Mouse (Mus musculus) spleen, adult 18-20 months (tissue): ENCODE measurements around the gene Scarb1.
A peak's percentile ranks its signal among the peaks of the same experiment; 100 is the strongest.

Source experiments
- DNase-seq, 2 experiments: peaks; one replicate each; pipeline ENCODE4 v3.0.0; 2022; ENCODE audit warnings: mixed read lengths in 2 of 2

The Scarb1 gene

DNA sequence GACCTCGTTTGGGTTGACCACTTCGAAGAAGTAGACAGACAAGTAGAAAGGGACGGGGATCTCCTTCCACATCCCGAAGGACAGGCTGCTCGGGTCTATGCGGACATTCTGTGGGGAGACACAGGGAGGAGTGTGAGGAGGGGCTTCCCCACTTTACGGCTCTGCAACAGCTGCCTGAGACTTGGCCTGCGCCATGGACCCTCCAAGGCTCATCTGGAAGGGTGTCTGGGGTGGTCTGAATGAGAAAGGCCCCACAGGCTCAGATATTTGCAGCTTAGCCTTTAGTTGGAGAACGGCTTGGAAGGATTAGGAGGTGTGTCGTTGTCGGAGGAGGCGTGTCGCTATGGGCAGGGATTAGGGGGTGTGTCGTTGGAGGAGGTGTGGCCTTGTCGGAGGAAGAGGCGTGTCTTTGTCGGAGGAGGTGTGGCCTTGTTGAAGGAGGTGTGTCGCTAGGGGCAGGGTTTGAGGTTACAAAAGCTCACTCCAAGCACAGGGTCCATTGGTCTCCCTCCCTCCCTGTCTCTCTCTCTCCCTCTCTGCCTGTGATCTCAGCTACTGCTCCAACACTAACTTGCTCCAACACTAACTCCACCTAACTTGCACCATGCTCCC, 36.5 kb downstream of the Scarb1 start:
- DNase-seq: no peak

DNA sequence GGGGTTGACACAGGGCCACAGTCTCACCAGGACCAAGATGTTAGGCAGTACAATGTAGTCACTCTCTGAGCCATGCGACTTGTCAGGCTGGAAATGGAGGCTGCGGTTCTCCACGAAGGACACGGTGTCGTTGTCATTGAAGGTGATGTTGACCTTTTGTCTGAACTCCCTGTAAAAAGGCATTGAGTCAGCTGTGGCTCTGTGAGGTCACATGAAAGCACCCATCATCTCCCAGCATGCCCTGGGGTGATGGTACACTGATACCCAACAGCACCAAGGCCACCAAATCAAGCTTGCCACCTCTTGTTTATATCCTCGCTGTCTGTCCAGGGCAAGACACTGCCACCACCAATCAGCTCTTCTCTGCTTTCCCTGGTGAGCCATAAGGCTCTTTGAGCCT, 37.8 kb downstream of the Scarb1 start:
- no peak for DNase-seq

DNA sequence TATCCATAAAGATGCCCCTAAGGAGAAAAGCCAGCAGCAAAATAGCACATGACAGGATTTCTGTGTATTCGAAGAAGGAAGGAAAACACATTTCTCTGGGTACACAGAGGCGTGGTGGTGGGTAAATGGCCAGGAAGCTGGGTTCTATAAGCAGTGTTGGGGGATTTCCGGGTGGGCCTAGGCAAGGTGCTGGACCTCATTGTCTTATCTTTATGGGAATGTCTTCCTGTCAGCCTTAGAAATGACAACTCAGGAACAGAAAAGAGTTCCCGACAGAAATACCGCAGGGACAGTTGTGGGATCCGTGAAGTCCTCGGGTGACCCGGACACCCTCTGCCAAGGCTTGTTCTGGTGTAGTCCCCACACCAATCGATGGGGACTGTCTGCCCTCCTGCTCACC, 42.7 kb downstream of the Scarb1 start:
- no peak for DNase-seq

DNA sequence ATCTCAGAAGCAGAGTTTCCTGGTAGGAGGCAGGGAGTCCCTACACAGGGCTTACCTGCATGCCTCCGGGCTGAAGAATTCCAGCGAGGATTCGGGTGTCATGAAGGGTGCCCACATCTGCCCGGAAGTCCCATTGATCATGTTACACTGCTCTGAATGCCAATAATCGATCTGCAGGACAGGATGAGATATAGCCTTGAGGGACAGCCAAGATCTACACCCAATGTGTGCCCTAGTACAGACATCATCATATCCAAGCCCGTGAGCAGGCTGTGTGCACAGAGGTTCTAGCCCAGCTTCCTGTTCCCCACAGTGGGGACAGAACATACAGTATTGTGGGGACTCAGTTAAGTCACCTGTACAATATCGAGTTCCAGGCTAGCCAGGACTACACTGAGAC, 43.7 kb downstream of the Scarb1 start:
- no peak for DNase-seq

DNA sequence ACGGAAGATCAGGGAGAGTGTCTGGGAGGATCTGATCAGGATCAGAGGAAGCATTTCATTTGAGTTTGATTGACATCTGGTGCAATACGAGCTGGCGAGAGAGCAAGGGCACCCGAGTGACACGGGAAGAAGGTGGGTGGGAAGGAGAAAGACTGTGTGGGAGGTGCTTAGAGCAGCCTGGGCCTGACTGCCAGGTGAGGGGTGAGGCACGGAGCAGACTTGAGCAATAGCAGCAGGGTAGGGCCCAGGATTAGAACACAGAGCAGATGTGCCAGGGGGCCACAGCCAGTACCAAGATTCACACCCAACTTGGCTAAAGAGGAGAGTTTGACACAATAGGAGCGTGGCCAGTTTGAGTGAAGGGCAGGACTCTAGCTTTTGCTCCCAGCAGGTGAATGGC, 47.9 kb downstream of the Scarb1 start:
- no peak for DNase-seq

DNA sequence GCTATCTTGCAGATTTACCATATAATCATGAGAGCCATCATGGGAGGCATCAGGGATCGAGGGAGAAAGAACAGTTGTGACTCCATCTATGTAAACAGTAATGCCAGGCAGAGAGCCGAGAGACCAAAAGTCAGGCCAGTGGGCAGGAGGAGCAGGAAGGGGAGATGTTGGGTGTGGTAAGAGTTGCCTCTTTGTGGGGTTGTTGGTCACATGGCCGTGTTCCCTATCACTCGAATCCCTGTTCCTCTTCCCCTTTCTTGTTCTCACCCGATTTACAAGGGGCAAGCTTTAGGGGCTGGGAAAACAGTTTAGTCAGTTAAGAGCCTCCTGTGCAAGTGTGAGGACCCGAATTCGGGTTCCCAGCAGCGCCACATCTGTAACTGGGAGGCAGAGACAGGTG, 49.0 kb downstream of the Scarb1 start:
- DNase-seq: no peak

DNA sequence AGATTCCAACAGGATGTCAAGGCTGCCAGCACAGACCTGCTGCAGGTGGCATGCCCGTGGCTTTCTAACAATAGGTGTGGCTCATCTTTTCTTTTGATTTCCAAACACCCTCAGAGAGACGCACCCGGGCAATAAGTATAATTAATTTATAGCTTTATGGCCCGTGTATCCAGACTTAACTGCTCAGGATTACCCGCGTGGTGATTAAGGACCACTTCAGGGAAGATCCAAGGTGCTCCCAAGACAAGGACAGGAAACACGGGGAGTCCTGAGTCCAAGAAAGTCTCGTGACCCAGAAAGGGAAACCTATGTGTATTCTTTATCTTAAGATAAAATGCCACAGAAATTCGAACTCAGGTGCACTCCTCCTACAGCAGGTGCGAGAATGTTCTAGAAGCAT, 49.5 kb downstream of the Scarb1 start:
- DNase-seq: no peak

DNA sequence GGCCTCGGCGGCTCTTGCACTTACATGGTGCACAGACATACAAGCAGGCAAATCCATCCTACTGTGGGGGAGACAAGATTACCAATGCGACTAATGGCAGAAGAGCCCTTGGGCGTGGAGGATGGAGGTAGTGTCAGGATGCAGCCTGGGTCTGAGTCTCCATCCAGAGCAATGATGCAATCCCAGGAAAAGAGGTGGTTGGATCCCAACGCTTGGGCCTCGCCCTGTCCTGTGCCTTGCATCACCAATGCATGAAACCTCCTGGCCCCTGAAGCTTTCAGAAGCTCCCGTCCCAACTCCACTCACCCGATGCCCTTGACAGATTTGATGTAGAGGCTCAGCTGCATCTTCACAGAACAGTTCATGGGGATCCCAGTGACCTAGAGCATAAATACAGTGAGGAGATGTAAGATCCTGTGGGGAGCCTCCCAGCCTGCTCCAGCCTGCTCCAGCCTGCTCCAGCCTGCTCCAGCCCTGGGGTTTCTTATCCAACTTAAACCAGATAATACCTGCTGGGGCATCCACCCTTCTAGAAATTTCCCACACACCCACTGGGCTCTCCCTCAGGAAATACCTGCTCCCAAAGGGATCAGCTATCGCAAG, 53.7 kb downstream of the Scarb1 start:
- no peak for DNase-seq

DNA sequence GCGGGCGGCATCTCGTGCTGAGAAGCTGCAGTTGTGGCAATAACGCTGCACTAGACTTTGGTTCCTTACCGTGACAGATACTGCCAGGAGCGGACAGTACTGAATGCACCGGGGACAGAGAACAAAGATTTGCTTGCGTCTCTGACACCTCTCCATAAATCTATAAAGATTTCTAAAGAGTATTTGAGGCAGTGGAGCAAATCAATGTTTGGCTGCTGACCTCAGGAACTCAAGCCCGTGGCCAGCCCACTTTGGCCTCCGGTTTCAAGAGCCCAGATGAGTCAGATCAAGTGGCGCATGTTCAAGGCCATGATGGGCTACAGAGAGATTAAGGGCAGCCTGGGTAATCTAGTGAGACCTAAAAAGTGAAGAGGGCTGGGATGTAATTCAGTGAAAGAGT, 54.8 kb downstream of the Scarb1 start:
- DNase-seq: no peak

DNA sequence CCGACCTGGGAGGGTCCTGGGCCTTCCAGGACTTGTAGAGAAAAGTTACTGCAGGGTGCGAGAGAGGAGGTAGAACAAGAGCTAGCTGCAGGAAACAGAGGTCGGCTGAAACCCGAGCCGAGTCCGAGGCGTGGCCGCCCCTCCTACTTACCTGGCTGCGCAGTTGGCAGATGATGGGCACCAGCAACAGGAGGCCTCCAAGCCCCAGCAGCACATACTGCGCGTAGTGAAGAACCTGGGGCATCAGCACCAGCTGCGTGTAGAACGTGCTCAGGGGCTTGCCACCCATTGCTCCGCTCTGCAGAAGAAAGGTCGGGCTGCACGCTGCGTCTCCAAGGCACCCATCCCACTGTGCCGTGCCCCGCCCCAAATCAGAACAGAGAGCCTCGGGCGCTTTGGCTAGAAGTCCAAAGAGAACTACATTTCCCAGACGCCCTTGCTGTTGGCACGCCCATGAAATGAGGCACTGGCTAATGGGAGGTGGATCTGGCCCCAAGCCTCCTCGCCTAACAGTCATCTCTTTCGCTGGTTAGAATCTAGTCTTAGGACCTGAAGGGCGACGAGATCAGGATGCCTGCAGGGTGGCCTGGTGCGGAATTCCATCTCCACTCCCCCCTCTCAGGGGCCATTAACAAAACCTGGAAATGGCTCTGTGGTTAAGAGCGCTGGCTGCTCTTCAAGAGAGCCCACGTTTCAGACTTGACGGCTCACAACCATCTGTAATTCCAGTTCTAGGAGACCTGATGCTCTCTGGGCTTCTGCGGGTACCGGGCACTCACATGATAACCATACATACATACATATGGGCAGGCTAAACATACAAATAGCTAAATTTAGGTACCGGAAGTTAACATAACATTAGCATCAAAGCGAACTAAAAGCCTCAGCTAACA, 56.9 kb downstream of the Scarb1 start:
- DNase-seq: no peak

DNA sequence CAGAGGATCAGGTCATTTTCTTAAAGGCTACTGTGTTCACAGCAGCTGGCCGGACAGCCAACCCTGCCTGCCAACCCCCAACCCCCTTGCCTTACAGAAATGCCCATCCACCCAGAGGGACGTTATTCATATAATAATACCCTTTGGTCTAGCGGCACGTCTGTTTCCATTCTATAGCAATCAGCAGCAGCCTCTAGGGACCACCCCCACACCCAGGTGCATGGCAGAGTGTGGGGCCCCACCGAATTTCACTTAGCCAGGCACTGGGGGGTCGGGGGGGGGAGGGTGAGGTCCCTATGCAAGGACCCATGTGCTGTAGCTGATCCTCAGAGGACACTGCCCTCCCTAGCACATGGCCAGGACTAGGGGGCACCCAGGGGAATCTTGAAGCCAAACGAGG, 61.7 kb downstream of the Scarb1 start:
- no peak for DNase-seq

DNA sequence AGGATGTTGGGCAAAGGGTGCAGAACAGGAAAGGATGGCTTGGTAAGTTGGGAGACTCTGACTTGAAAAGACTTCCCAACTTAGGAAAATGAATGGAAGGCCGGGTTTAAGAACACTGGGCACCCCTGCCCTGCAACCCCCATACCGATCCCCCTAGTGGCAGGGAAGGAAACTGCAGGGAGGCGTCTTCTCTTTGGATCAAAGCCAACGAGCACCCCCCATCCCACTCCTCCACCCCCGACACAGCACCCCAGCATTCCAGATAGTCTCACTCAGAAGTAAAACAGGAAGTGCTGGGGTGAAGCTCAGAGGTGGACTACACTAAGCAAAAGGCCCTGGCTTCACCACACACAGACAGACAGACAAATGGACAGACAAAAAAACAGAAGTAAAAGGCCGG, 62.6 kb downstream of the Scarb1 start:
- peak in 1 of 2 experiments; percentile 33 for DNase-seq

DNA sequence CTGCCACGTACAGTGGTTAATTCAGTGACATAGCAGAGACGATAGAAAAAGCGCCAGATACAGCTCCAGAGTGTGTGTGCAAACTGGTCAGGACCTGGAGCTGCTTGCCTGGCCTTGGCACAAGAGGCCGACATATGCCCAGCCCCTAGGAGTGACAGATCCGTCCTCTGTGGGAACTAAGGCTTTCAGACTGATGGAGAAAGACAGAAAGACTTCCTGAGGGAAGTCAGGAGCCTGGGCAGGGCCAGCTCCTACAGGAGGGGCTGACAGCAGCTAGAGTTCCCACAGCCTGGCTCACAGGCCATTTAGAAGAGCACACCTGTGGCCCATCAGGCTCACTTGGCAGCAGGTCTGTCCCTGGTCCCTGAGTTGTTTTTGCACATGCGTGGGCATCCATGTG, 63.6 kb downstream of the Scarb1 start:
- no peak for DNase-seq

DNA sequence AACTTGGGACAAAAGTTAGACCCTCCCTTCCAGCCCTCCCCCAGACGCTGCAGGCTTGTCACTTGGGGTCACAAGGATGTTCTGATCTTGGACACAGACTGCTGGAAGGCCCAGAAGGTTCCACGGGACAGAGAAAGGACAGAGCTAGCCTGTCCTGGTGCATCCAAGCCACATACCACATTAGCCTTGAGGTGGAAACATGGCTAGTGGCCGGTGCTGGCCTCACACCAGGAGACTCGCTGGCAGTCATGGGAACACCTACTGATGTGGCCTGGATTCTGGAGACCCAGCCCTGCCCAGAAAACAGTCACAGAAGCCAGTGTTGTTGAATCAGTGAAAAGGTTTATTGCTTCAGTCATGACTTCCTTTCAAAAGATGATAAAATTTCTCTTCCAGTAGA, 64.1 kb downstream of the Scarb1 start:
- no peak for DNase-seq

DNA sequence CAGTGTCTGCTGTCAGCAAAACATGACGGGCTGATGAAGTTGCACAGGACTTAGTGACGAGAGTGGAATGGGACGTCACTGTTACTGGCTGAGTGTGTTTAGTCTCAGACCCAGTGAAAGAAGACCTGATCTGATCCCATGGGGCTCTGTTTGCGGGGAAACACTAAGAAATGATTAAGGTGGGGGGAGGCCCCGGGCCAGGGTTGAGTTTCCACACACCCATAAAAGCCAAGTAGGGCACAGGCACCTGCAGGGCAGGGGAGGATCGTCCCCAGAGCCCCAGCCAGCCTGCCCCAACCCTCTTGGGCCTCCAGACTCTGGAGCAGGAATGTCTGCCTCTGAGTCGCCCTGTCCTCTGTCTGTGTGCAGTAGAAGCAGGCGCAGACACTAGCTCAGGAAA, 65.6 kb downstream of the Scarb1 start:
- DNase-seq: no peak

DNA sequence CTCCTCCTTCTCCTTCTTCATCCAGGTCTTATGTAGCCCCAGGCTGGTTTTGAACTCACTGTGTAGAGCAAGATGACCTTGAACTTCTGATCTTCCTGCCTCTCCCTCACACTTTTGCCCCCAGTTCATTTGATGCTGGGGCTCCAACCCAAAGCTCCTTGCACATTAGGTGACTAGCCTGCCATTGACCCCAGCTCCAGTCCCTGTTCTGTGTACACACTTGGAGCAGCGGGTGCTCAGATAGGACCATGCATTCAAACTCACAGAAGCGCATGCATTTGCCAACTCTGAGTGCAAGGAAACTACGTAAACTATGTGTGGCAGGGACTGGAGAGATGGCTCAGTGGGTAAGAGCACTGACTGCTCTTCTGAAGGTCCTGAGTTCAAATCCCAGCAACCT, 66.1 kb downstream of the Scarb1 start:
- DNase-seq: no peak

DNA sequence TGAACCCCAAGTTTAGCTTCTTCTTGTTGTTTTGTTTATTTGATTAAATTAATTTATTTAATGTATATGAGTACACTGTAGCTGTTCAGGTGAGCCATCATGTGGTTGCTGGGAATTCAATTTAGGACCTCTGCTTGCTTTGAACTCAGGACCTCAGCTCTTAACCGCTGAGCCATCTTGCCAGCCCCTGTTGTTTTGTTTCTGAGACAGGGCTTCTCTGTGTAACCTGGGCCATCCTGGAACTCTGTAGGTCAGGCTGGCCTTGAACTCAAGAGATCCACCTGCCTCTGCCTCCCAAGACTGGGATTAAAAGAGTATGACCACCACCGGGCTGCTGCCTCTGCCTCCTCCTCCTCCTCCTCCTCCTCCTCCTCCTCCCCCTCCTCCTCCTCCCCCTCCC, 66.7 kb downstream of the Scarb1 start:
- DNase-seq: no peak

DNA sequence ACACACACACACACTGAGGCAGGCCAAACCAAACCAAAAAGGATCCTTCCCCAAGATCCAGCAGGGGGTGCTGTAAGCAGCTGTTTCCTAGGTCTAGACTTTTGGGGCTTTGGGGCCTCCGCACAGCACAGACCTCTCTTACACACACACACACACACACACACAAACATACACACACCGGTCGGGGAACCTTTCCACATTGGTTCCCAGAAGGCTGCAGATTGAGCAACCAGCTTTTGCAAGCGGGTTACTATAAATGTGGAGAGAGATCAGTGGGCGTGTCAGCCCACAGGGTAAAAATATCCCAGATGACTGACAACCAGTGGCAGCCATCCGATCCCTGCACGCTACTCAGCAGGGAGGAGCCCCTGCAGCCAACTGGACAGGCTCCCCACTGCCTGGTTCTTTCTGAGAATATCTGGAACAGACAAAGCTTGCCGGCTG, 67.2 kb downstream of the Scarb1 start:
- peak in 1 of 2 experiments; percentile 38 for DNase-seq

DNA sequence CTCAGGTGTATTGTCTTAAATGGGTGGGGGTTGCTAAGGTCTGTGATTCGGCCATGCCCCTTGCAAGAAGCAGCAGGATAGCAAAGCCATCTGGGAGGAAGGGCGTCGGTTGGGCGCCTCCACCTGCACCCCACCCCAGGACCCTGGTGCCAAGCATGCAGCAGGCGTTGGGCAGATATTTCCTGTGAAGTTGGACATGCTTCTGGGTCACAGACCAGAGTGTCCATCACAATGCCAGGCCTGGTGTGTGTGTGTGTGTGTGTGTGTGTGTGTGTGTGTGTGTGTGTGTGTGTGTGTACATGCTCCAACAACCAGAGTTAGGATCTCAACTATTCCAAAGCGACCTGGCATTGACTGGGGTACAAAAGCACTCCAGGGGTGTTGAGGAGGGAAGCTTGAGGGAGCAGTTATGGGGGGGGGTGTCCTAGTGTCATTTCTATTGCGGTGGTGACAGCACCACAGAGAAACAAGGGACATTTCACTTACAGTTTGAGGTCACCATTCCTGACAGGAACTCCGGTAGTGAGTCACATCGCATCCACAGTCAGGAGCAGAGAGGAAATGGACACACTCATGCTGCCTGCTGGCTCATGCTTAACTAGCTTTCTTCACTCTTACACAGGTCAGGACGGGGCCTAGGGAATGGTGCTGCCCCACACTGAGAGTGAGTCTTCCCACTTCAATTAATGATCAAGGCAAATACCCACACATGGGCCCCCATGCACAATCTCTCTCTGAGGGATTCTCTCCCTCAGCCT, 68.5 kb downstream of the Scarb1 start:
- no peak for DNase-seq

DNA sequence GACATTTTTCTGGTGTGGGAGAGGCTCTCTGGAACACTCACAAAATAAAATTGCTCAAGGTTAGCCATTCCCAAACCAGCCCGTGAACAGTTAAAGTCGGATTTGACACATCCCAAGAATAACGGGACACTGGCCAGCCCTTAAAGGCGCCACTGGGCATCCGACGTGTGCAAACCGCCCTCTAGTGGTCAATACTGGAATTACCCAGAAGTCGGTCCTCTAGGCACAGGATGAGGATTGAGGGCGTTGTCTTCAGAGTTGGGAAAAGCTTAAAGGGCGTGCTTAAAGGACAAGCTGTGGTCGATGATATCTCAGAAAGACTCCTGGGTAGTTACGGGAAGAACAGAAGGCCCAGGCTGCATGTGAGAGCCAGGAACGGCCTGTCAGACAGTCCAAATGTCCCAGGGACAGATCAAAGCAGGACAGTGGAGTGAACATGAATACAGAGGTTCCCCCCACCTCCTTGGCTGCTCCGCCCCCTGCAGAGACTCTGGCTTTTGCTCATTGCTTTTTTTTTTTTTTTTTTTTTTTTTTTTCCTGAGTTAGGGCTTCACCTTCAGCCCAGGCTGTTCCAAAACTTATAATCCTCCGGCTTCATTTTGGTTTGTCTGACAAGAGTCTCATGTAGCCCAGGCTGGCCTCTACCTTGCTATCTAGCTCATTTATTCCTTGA, 69.2 kb downstream of the Scarb1 start:
- DNase-seq: peak; percentile 30 to 71

DNA sequence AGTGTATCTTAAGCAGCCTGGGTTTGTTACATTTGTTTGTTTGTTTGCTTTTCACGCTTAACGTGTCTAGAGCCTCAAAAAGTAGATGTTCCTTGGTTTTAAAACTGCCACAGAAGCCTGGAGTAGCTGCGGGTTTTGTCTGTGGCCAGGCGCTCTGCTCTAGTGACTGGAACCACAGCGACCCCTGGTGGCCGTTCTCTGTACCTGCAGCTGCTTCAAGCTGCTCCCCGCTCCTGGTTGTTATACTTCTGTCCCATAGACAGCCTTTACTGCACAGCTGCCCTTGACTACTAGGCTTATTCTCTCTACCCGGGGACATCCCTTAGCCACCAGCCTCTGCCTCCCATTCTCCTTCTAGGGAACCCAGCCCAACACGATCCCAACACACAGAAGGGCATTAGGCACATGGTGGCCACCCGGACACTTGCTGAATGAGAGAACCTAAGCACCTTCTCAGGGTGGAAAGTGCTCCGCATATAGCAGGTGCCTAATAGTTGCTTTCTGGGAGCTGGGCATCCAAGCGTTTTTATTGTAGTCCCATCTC, 70.2 kb downstream of the Scarb1 start:
- DNase-seq: peak; percentile 39 to 53

DNA sequence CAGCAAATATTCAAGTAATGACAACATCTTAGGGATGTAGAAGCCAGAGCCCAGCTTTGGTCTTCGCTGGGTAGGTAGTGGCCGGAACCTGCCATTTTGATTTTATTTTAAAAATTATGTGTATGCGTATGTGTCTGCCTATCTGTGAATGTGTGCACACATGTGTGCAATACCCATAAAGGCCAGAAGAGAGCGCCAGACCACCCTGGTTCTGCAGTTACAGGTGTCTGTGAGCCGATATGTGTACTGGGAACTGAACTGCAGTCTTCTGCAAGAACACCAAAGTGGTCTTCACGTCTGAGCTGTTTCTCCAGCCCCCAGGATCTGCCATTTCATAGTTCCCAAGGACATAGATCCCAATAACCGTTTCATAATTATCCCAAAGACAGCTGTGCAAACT, 71.1 kb downstream of the Scarb1 start:
- DNase-seq: no peak
